Mouse (Mus musculus) CH12.LX (cell line): ENCODE results near the gene Stra6l. TPM values are rescaled to one million over a fixed set of nuclear protein-coding genes. Genes with fewer than 3 reads are reported as not detected.

ENCODE experiments used
- DNase-seq: peaks from one replicate; pipeline ENCODE4 v3.0.0-alpha.2; 2013; ENCODE audit errors: extremely low read depth
- H3K27ac ChIP-seq: 2 replicates; pipeline ENCODE4 v1.5.1; 2012; ENCODE audit warnings: low read depth, mild to moderate bottlenecking, control low read depth, moderate library complexity; ENCODE audit not compliant: insufficient read depth
- H3K27me3 ChIP-seq: replicated peaks from 2 replicates; pipeline ENCODE3; 2012; ENCODE audit warnings: inconsistent platforms
- H3K36me3 ChIP-seq, 2 experiments: replicated peaks in 1 of 2; 2 replicates each; pipeline versions ENCODE3 to v1.6.1; 2012; ENCODE audit warnings: inconsistent platforms in 1 of 2, low read length in 1 of 2, mild to moderate bottlenecking in 1 of 2, mixed read lengths in 1 of 2, moderate library complexity in 1 of 2; ENCODE audit not compliant: control insufficient read depth in 1 of 2, insufficient read depth in 1 of 2
- H3K4me1 ChIP-seq, 2 experiments: 2 replicates each; pipeline ENCODE4 v1.6.1; 2012; ENCODE audit warnings: inconsistent platforms in 1 of 2, moderate library complexity in 1 of 2; ENCODE audit not compliant: insufficient read depth in 2 of 2, control insufficient read depth in 1 of 2
- H3K4me2 ChIP-seq: 2 replicates; pipeline ENCODE4 v1.6.1; 2012; ENCODE audit warnings: low read depth, mild to moderate bottlenecking, control low read depth; ENCODE audit not compliant: poor library complexity, insufficient read depth, severe bottlenecking
- H3K4me3 ChIP-seq, 3 experiments: fragments of 150-350 bp in 1 of 3; sonication (generic) in 1 of 3; replicated peaks in 1 of 3; 2 replicates each; pipeline versions ENCODE3 to v1.5.1; 2011 to 2012; ENCODE audit warnings: low read depth in 2 of 3, low read length in 2 of 3, mild to moderate bottlenecking in 2 of 3, moderate library complexity in 2 of 3, control low read depth in 1 of 3, improper control_type of control experiment in 1 of 3, inconsistent platforms in 1 of 3, mixed read lengths in 1 of 3; ENCODE audit not compliant: poor library complexity in 1 of 3
- H3K79me2 ChIP-seq: replicated peaks from 2 replicates; pipeline ENCODE4 v1.6.1; 2012; ENCODE audit warnings: mild to moderate bottlenecking, moderate library complexity; ENCODE audit not compliant: control insufficient read depth, poor library complexity, insufficient read depth, severe bottlenecking; ENCODE audit errors: extremely low read depth
- H3K9ac ChIP-seq: 2 replicates; pipeline ENCODE4 v1.6.1; 2012; ENCODE audit warnings: low read depth, mild to moderate bottlenecking, control low read depth, moderate library complexity; ENCODE audit not compliant: insufficient read depth
- H3K9me3 ChIP-seq: replicated peaks from 2 replicates; pipeline ENCODE3; 2012; ENCODE audit warnings: low read length, inconsistent platforms, mixed read lengths
- CHD2 ChIP-seq: IDR thresholded peaks from 2 replicates; pipeline ENCODE4 v1.6.1; 2011; ENCODE audit warnings: low read length, improper control_type of control experiment
- CTCF ChIP-seq, 2 experiments: IDR thresholded peaks in 1 of 2; conservative IDR thresholded peaks in 1 of 2; 2 replicates each; pipeline ENCODE4 v1.5.1; 2011 to 2012; ENCODE audit warnings: low read depth in 2 of 2, low read length in 2 of 2, improper control_type of control experiment in 1 of 2, inconsistent platforms in 1 of 2, mild to moderate bottlenecking in 1 of 2, moderate library complexity in 1 of 2
- E2F4 ChIP-seq: IDR thresholded peaks from 2 replicates; pipeline ENCODE4 v1.6.1; 2011; ENCODE audit warnings: low read depth, low read length, improper control_type of control experiment; ENCODE audit not compliant: insufficient replicate concordance
- JUN ChIP-seq: IDR thresholded peaks from 2 replicates; pipeline ENCODE4 v1.6.1; 2011; ENCODE audit warnings: low read depth, mild to moderate bottlenecking, low read length, improper control_type of control experiment, moderate library complexity; ENCODE audit not compliant: insufficient read depth
- KAT2A ChIP-seq: IDR thresholded peaks from 2 replicates; pipeline ENCODE4 v1.6.1; 2012; ENCODE audit warnings: low read length, improper control_type of control experiment, inconsistent platforms; ENCODE audit not compliant: insufficient replicate concordance
- MAFK ChIP-seq: IDR thresholded peaks from 2 replicates; pipeline ENCODE4 v1.6.1; 2011; ENCODE audit warnings: low read length, improper control_type of control experiment; ENCODE audit not compliant: insufficient replicate concordance
- MAX ChIP-seq: IDR thresholded peaks from 2 replicates; pipeline ENCODE4 v1.6.1; 2011; ENCODE audit warnings: low read length, improper control_type of control experiment
- MEF2A ChIP-seq: IDR thresholded peaks from 2 replicates; pipeline ENCODE4 v1.6.1; 2014; ENCODE audit warnings: low read depth, mild to moderate bottlenecking, inconsistent platforms, low read length, improper control_type of control experiment, borderline replicate concordance
- NELFE ChIP-seq: IDR thresholded peaks from 2 replicates; pipeline ENCODE4 v1.6.1; 2011; ENCODE audit warnings: low read depth, low read length, improper control_type of control experiment
- PAX5 ChIP-seq: IDR thresholded peaks from 2 replicates; pipeline ENCODE4 v1.6.1; 2012; ENCODE audit warnings: low read length, inconsistent platforms, mixed read lengths
- POLR2A ChIP-seq: IDR thresholded peaks from 2 replicates; pipeline ENCODE4 v1.6.1; 2011; ENCODE audit warnings: low read depth, mild to moderate bottlenecking, improper control_type of control experiment, low read length
- RAD21 ChIP-seq: IDR thresholded peaks from 2 replicates; pipeline ENCODE4 v1.6.1; 2011; ENCODE audit warnings: low read depth, mild to moderate bottlenecking, low read length, improper control_type of control experiment, moderate library complexity
- RCOR1 ChIP-seq: conservative IDR thresholded peaks from 2 replicates; pipeline ENCODE4 v1.6.1; 2012; ENCODE audit warnings: low read depth, mild to moderate bottlenecking, inconsistent platforms, low read length, improper control_type of control experiment
- SIN3A ChIP-seq: IDR thresholded peaks from 2 replicates; pipeline ENCODE4 v1.6.1; 2012; ENCODE audit warnings: low read length, improper control_type of control experiment, inconsistent platforms
- SMC3 ChIP-seq: IDR thresholded peaks from 2 replicates; pipeline ENCODE4 v1.6.1; 2011; ENCODE audit warnings: low read depth, low read length, improper control_type of control experiment
- TCF12 ChIP-seq: IDR thresholded peaks from 2 replicates; pipeline ENCODE4 v1.6.1; 2014; ENCODE audit warnings: low read depth, mild to moderate bottlenecking, inconsistent platforms, low read length, improper control_type of control experiment
- USF1 ChIP-seq: IDR thresholded peaks from 2 replicates; pipeline ENCODE4 v1.6.1; 2014; ENCODE audit warnings: low read depth, mild to moderate bottlenecking, inconsistent platforms, low read length, improper control_type of control experiment
- USF2 ChIP-seq: conservative IDR thresholded peaks from 2 replicates; pipeline ENCODE4 v1.6.1; 2011; ENCODE audit warnings: low read depth, low read length, improper control_type of control experiment
- ZMIZ1 ChIP-seq: IDR thresholded peaks from 2 replicates; pipeline ENCODE4 v1.6.1; 2012; ENCODE audit warnings: low read depth, mild to moderate bottlenecking, inconsistent platforms, low read length, improper control_type of control experiment
- ZNF384 ChIP-seq: IDR thresholded peaks from 2 replicates; pipeline ENCODE4 v1.6.1; 2012; ENCODE audit warnings: low read depth, low read length, improper control_type of control experiment, inconsistent platforms
- dilution Hi-C: fragments of 300-500 bp; cut with MboI; formaldehyde crosslinking; loops from 2 replicates; pipeline ENCODE4 v1.14.3; 2020; ENCODE audit warnings: low sequenced_read_pairs; ENCODE audit not compliant: extremely low pct_unique_long_range_greater_than_20kb, extremely low pct_ligation_motif_present
- in situ Hi-C: fragments of 300-500 bp; cut with MboI; formaldehyde crosslinking; loops from 3 replicates; pipeline ENCODE4 v1.14.3; 2019; ENCODE audit warnings: low sequenced_read_pairs, low pct_ligation_motif_present, low pct_unique_long_range_greater_than_20kb, mixed read lengths
- polyA plus RNA-seq: library from polyadenylated mRNA; unstranded; fragments of >175 nt; gene quantifications from 2 replicates; pipeline ENCODE4 v1.2.1, GENCODE M21; 2012; ENCODE audit warnings: low read depth; ENCODE audit not compliant: insufficient read length
- total RNA-seq, 2 experiments: library from RNA; depleted of rRNA; stranded (reverse); fragments of 300-350 nt in 1 of 2; fragments of >200 nt in 1 of 2; gene quantifications; 2 replicates each; pipeline ENCODE4 v1.2.3; 2012 to 2014

Gene Stra6l
- total and polyA plus RNA-seq, 3 experiments = 0.13 TPM; not detected in 2

DNA sequence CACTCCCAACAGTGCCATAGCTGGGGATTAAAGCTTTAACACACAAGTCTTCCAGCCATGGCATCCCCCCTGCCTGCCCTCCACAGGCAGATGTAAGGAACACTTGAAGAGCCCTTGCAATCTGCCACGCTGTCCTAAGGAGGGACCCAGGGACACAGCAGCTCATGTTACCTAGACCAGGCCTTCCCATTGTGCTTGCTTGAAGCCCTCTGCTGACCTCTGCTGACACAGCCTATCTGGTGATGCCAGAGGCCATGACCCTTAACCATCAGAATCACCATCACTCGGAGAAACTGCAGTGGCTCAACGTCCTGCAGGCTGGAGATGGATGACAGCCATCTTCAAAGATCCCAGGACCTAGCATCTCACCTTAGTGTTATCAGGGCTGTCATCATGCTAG lies 26.5 kb upstream of the Stra6l start:
- no peak for DNase-seq
- Histone ChIP-seq H3K36me3 (no peaks in the 10 kb centered on the region), H3K4me2 (no peak overlapping the region), H3K9ac (no peak overlapping the region), H3K27ac (no peak overlapping the region), H3K4me3 (no peak overlapping the region), H3K27me3 (peaks cover 8% of the 10 kb centered on the region), H3K79me2 (no peaks in the 10 kb centered on the region), H3K9me3 (no peaks in the 10 kb centered on the region), H3K4me1 (peaks cover 0 to 23% of the 10 kb centered on the region in 2 experiments; a peak in 2 of 4 replicates)
- in situ Hi-C loops = no loop called here
- dilution Hi-C loops = no loop called here
- TF ChIP-seq ZNF384 = no peak
- no peak for TF ChIP-seq RCOR1
- TF ChIP-seq CTCF (conservative IDR thresholded peaks at IDR 0.05 in 1 of 2, IDR thresholded peaks at IDR 0.05 in 1 of 2; ENCODE audit: low read depth in 2 of 2, low read length in 2 of 2) = peak in 1 of 2 experiments; percentile 18; a peak in 2 of 4 replicates
- peak; percentile 17 for TF ChIP-seq RAD21
- no peak for TF ChIP-seq SIN3A

DNA sequence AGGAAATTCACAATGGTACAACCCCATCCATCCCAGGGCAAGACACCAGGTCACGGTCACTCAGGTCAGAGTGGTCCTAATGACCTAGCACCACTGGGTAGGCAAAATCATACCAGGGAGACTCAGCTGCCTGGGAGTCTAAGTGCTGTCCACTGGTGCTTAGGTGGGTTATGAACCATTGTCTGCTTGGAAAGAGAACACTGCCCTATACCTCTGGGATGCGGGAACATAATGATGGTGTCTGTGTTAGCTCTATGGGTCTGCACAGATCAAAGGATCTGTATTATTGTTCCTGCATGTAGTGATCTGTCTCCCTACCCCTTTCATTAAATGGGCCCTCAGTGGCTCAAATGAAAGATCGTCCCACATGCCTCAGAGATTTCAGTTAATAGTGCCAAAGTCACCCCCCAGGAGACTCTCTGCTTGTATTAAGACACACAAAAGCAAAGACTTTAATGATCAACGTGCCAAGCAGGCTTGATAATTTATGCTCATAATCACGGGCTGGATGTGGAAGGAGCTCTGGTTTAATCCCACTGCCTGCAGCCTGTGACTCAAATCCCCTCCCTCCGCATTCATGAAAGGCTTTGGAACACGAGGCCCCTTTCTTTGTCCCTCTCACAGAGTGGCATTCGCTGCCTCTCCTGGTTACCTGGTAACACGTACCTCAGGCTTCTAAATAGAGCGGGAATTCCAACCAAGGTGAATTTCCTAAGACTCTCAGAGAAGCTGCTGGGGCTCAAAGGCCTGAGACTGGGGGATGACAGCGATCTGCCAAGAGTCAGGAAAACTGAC lies 25.5 kb upstream of the Stra6l start:
- Histone ChIP-seq H3K36me3 (no peaks in the 10 kb centered on the region), H3K4me3 (no peak overlapping the region), H3K79me2 (no peaks in the 10 kb centered on the region), H3K9me3 (no peaks in the 10 kb centered on the region), H3K4me2 (no peak overlapping the region), H3K9ac (no peak overlapping the region), H3K27ac (no peak overlapping the region), H3K4me1 (peaks cover 0 to 23% of the 10 kb centered on the region in 2 experiments; a peak in 2 of 4 replicates), H3K27me3 (peaks cover 8% of the 10 kb centered on the region)
- no peak for DNase-seq
- dilution Hi-C loops = no loop called here
- in situ Hi-C loops = no loop called here
- TF ChIP-seq PAX5 (no peak), MEF2A (no peak)

DNA sequence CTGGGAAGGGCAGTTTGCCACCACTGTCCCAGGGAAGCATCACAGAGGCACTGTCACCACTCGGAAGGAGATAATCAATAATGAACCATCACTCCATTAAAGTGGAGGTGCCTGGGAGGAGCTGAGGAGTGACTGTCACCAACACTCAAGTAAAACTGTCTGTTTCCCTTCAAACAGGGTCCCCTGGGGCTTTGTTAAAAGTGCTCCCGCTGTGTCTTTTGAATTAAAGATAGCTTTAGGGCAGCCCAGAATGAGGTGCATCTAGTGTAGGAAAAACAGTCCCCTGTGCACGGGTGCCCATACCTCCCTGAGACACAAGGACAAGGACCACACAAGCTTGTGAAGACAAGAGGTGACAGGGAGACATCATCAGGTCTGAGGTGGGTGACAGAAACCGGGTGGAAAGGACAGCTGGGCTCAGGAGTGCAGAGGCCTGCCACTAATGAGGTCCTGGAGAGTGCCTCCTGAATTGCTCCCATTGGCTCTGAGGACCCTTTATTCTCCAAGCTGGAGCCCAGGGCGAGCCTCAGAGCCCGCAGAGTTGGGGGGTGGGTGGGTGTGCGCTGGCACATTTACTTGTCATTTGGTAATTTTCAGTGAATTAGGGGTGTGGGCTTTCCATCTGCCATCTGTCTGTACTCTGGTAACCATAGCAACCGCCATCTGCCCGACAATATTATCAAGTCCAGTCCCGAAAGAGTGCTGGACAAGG lies 24.3 kb upstream of the Stra6l start:
- Histone ChIP-seq H3K27me3 (peaks cover 14% of the 10 kb centered on the region), H3K9me3 (no peaks in the 10 kb centered on the region), H3K4me2 (no peak overlapping the region), H3K36me3 (no peaks in the 10 kb centered on the region), H3K79me2 (no peaks in the 10 kb centered on the region), H3K27ac (no peak overlapping the region), H3K4me1 (peaks cover 0 to 11% of the 10 kb centered on the region in 2 experiments; a peak in 2 of 4 replicates), H3K9ac (no peak overlapping the region), H3K4me3 (no peak overlapping the region)
- DNase-seq = no peak
- dilution Hi-C loops (no loop called here), in situ Hi-C loops (no loop called here)
- TF ChIP-seq KAT2A = no peak
- no peak for TF ChIP-seq NELFE
- no peak for TF ChIP-seq JUN
- no peak for TF ChIP-seq USF2
- TF ChIP-seq MAX = no peak
- no peak for TF ChIP-seq E2F4
- no peak for TF ChIP-seq ZMIZ1
- no peak for TF ChIP-seq POLR2A
- TF ChIP-seq MAFK = no peak
- TF ChIP-seq TCF12 = no peak
- TF ChIP-seq SIN3A = no peak
- no peak for TF ChIP-seq USF1
- TF ChIP-seq SMC3 = no peak
- no peak for TF ChIP-seq CHD2
